Mouse (Mus musculus): Measurements from ENCODE around the gene Ucn2. TPM values are rescaled to one million over a fixed set of nuclear protein-coding genes. Genes with fewer than 3 reads are reported as not detected.

Ucn2 gene
- under 1 TPM in 1 of 2 experiments, not detected in 1; 0.20 TPM for total RNA-seq (2021)
- long read RNA-seq, experiment 1, result 0 reads
- long read RNA-seq, experiment 2, result 0 reads

DNA sequence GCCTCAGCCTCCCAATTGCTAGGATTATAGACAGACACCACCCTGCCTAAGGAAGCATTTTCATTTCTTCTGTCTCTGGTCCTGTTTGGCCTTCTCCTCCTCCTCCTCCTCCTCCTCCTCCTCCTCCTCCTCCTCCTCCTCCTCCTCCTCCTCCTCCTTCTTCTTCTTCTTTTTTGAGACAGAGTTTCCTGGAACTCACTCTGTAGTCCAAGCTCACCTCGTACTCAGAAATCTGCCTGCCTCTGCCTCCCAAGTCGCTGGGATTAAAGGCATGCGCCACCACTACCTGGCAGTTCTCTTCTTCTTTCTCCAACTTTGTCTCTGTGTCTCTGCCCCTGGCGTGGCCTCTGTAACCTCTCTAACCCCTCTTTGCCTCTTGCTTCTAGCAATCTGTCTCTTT, at the start of gene Ucn2:
Ucn2 (plus strand) TSS at position 301 of the 400 bp plus-strand sequence.
- intact Hi-C loops (cut with DNase I), result no loop called here
- DNase-seq, result no peak

GRCm38 (mm10) chr9:108936418-108937364, 49.1 kb upstream of the Ucn2 start, which contains the start of gene Uqcrc1:
Gene Uqcrc1, plus strand, starts transcription at chr9:108936633.
- peak; percentile 97 to 98 for DNase-seq
- intact Hi-C loops (cut with DNase I), result loop anchor here (5.0 kb wide), 1 partner anchor 56 kb away; the partner anchor contains the start of gene Pfkfb4

GRCm38 (mm10) chr9:108945111-108945510, 40.7 kb upstream of the Ucn2 start:
- intact Hi-C loops (cut with DNase I), result no loop called here
- no peak for DNase-seq

DNA sequence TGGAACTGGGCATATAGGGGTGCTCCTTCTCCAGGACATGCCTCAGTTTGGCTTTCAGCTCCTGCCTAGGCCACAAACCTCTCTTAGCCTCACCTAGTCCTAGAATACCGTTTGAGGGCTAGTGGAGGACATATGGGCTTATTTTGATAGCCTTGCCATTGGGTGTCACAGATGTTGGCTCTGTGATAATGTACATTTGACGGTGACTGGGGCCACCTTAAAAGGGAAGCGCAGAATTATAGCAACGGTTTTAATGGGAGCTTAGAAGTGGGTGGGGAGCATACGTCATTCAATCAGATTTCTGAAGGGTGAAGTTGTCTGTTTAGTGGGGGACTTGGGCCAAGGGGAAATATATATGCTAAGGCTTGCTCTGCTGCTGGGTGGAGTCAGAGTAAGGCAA, 40.2 kb upstream of the Ucn2 start:
- intact Hi-C loops (cut with DNase I), result no loop called here
- DNase-seq, result no peak

GRCm38 (mm10) chr9:108949231-108949966, 36.4 kb upstream of the Ucn2 start:
- intact Hi-C loops (cut with DNase I), result no loop called here
- DNase-seq, result peak; percentile 63 to 75

GRCm38 (mm10) chr9:108949967-108950728, 35.7 kb upstream of the Ucn2 start:
- DNase-seq, result no peak

DNA sequence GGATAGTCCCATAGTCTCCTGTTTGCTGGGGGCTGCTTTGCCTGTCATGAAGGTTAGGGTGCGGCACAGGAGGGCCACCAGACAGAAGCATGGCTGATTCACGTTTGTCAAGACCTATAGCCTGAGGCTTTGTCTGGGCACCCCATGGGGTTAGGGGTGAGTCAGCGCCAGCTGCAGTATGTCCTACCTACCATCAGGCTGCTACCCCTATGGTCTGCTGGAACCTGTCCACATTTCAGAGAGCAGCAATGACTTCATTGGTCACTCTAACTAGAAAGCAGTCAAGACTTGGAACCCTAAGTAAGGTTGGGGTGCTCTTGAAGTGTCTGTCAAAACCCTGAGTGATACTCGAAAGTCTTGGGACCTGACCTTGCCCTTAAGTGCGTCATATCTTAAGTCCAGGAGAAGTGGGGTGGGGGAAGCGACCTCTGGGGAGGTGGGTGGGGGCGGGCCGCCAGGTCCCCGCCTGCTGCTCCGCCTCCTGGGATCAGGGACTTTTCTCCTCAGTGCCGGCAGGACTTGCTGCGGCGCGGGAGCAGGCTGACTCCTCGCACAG, 32.7 kb upstream of the Ucn2 start, which contains the start of gene Col7a1:
Col7a1 (plus strand) TSS at position 506 of the 556 bp plus-strand sequence.
- intact Hi-C loops (cut with DNase I), result no loop called here
- DNase-seq, result no peak

More at GRCm38 (mm10) chr9:108949967-108950728, 35.7 kb upstream of the Ucn2 start:
- intact Hi-C loops (cut with DNase I), result no loop called here

GRCm38 (mm10) chr9:108955241-108955640, 30.6 kb upstream of the Ucn2 start:
- no peak for DNase-seq
- intact Hi-C loops (cut with DNase I), result no loop called here

GRCm38 (mm10) chr9:108955846-108956245, 30.0 kb upstream of the Ucn2 start:
- no peak for DNase-seq
- intact Hi-C loops (cut with DNase I), result no loop called here

- no peak for DNase-seq
- intact Hi-C loops (cut with DNase I), result no loop called here
These were observed 22.2 kb upstream of the Ucn2 start for GRCm38 (mm10) chr9:108963577-108963976.

DNA sequence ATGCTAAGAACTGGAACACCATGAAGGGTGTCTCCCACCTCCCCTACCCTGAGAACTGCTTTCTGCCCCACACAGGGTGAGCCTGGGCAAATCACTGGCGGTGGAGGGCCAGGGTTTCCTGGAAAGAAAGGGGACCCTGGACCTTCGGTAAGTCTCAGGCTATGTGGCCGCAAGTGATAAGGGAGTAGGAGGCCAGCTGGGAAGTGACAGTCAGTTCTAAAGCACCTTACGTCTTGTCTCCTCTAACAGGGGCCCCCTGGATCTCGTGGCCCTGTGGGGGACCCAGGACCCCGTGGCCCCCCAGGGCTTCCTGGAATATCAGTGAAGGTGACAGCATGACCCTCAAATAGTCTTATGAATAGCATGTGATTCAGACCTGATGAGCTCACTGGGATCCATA, 21.5 kb upstream of the Ucn2 start:
- intact Hi-C loops (cut with DNase I), result no loop called here
- DNase-seq, result no peak

GRCm38 (mm10) chr9:108970623-108971022, 15.2 kb upstream of the Ucn2 start:
- DNase-seq, result peak in 1 of 2 experiments; percentile 33
- intact Hi-C loops (cut with DNase I), result no loop called here

DNA sequence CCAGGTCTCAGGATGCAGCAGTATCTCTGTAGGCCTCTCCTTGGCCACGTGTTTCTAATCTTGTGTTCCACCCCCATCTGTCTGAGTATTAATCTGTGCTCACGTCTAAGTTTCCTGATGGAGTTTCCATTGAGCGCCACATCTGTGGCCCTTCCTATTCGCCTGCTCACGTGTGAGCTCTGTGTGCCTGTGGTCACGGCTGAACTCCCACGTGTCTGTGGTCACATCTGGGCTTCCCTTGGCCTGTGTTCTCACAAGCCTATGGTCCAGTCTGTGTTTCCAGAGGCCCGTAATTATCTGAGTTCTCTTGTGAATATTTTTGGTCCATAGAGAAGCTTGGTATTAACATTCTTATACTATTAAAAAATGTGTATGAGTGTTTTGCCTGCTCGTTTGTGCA, 9.3 kb upstream of the Ucn2 start:
- no peak for DNase-seq
- intact Hi-C loops (cut with DNase I), result no loop called here

DNA sequence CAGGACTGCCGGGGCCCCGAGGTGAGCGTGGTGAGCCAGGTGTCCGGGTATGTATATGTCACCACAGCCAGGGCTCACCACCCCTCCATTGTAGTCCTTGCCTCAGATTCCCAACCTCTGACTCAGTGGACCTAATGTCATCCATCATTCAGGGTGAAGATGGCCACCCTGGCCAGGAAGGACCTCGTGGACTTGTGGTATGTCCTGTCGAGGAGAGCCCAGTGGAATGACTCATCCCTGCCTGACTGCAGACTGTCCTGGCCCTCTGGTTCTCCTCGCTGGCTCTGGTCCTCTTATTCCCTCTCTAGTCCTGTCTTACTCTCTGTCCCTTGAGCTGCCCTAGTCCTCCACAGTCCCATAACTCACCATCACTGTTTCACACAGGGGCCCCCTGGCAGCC, 7.8 kb upstream of the Ucn2 start:
- intact Hi-C loops (cut with DNase I), result no loop called here
- no peak for DNase-seq

- DNase-seq, result no peak
- intact Hi-C loops (cut with DNase I), result no loop called here
These were observed 3.3 kb upstream of the Ucn2 start for GRCm38 (mm10) chr9:108982498-108982897.

- no peak for DNase-seq
- intact Hi-C loops (cut with DNase I), result no loop called here
These were observed 2.6 kb upstream of the Ucn2 start for GRCm38 (mm10) chr9:108983209-108983608.

DNA sequence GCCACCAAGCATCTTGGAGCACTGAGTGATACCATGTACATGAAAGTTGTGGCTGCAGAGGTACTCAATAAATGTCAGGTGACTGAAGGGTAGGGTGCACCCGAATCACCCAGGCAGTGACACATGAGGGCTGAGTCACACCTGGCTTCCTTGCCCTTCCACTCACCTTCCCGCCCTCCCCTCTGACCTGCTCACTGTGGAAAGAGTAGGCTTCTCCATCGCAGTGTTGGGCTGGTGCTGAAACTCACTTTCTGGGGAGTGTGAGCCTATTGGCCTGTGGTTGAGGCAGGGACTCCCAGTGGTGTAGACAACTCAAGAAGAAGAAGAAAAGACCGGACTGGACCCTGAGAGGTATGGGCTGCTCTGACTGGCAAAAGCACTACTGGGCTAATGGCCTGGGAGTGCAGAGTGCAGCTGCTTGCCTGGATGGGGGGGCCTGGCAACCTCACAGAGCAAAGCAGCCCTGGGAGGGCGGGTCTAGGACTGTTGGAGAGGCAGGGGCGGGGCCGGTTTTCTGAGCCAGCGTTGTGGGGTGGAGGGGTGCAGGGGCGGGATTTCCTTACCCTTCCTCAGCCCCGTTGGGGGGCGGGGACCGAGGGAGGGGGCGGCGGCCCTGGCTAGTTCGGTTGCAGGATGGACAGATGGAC, 2.0 kb downstream of the Ucn2 start:
- intact Hi-C loops (cut with DNase I), result no loop called here
- DNase-seq, result peak; percentile 58 to 67

- peak; percentile 23 to 51 for DNase-seq
- intact Hi-C loops (cut with DNase I), result loop anchor here (5.0 kb wide), 1 partner anchor 53 kb away; the partner anchor contains the start of gene Uqcrc1
These were observed 4.1 kb downstream of the Ucn2 start for GRCm38 (mm10) chr9:108989802-108990461.

DNA sequence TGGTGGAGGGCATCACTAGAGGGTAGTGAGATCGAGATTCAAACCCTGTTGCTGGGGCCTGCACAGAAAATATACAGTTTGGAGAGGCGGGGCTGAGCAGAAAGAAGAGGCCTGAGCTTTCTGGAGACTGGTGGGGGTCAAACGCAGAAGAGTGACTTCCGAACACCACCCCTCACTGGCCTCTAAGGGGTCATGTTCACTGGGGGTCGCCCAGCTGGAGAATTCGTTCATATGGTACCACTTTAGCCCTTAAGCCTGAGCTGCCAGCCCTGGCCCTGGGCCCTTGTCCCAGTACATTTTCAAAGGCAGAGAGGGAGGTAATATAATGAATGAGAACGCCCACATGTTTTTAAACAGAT, 4.6 kb downstream of the Ucn2 start:
- intact Hi-C loops (cut with DNase I), result loop anchor here (5.0 kb wide), 1 partner anchor 53 kb away; the partner anchor contains the start of gene Uqcrc1
- peak in 1 of 2 experiments; percentile 13 for DNase-seq
